Mouse (Mus musculus) CH12.LX (cell line): ENCODE measurements around the gene Ppp3cb. TPM values are rescaled to one million over a fixed set of nuclear protein-coding genes. Genes with fewer than 3 reads are reported as not detected.
A peak's percentile ranks its signal among the peaks of the same experiment; 100 is the strongest.

Experiments used
- DNase-seq: peaks from one replicate; pipeline ENCODE4 v3.0.0-alpha.2; 2013; ENCODE audit errors: extremely low read depth
- H3K27ac ChIP-seq: 2 replicates; pipeline ENCODE4 v1.5.1; 2012; ENCODE audit warnings: low read depth, mild to moderate bottlenecking, control low read depth, moderate library complexity; ENCODE audit not compliant: insufficient read depth
- H3K27me3 ChIP-seq: replicated peaks from 2 replicates; pipeline ENCODE3; 2012; ENCODE audit warnings: inconsistent platforms
- H3K36me3 ChIP-seq, 2 experiments: replicated peaks in 1 of 2; 2 replicates each; pipeline versions ENCODE3 to v1.6.1; 2012; ENCODE audit warnings: inconsistent platforms in 1 of 2, low read length in 1 of 2, mild to moderate bottlenecking in 1 of 2, mixed read lengths in 1 of 2, moderate library complexity in 1 of 2; ENCODE audit not compliant: control insufficient read depth in 1 of 2, insufficient read depth in 1 of 2
- H3K4me1 ChIP-seq, 2 experiments: 2 replicates each; pipeline ENCODE4 v1.6.1; 2012; ENCODE audit warnings: inconsistent platforms in 1 of 2, moderate library complexity in 1 of 2; ENCODE audit not compliant: insufficient read depth in 2 of 2, control insufficient read depth in 1 of 2
- H3K4me2 ChIP-seq: 2 replicates; pipeline ENCODE4 v1.6.1; 2012; ENCODE audit warnings: low read depth, mild to moderate bottlenecking, control low read depth; ENCODE audit not compliant: poor library complexity, insufficient read depth, severe bottlenecking
- H3K4me3 ChIP-seq, 3 experiments: fragments of 150-350 bp in 1 of 3; sonication (generic) in 1 of 3; replicated peaks in 1 of 3; 2 replicates each; pipeline versions ENCODE3 to v1.5.1; 2011 to 2012; ENCODE audit warnings: low read depth in 2 of 3, low read length in 2 of 3, mild to moderate bottlenecking in 2 of 3, moderate library complexity in 2 of 3, control low read depth in 1 of 3, improper control_type of control experiment in 1 of 3, inconsistent platforms in 1 of 3, mixed read lengths in 1 of 3; ENCODE audit not compliant: poor library complexity in 1 of 3
- H3K79me2 ChIP-seq: replicated peaks from 2 replicates; pipeline ENCODE4 v1.6.1; 2012; ENCODE audit warnings: mild to moderate bottlenecking, moderate library complexity; ENCODE audit not compliant: control insufficient read depth, poor library complexity, insufficient read depth, severe bottlenecking; ENCODE audit errors: extremely low read depth
- H3K9ac ChIP-seq: 2 replicates; pipeline ENCODE4 v1.6.1; 2012; ENCODE audit warnings: low read depth, mild to moderate bottlenecking, control low read depth, moderate library complexity; ENCODE audit not compliant: insufficient read depth
- H3K9me3 ChIP-seq: replicated peaks from 2 replicates; pipeline ENCODE3; 2012; ENCODE audit warnings: low read length, inconsistent platforms, mixed read lengths
- BHLHE40 ChIP-seq: IDR thresholded peaks from 2 replicates; pipeline ENCODE4 v1.6.1; 2011; ENCODE audit warnings: mild to moderate bottlenecking, low read depth, low read length, improper control_type of control experiment
- CHD1 ChIP-seq: IDR thresholded peaks from 2 replicates; pipeline ENCODE4 v1.6.1; 2012; ENCODE audit warnings: low read depth, low read length, improper control_type of control experiment, inconsistent platforms
- CTCF ChIP-seq, 2 experiments: IDR thresholded peaks in 1 of 2; conservative IDR thresholded peaks in 1 of 2; 2 replicates each; pipeline ENCODE4 v1.5.1; 2011 to 2012; ENCODE audit warnings: low read depth in 2 of 2, low read length in 2 of 2, improper control_type of control experiment in 1 of 2, inconsistent platforms in 1 of 2, mild to moderate bottlenecking in 1 of 2, moderate library complexity in 1 of 2
- E2F4 ChIP-seq: IDR thresholded peaks from 2 replicates; pipeline ENCODE4 v1.6.1; 2011; ENCODE audit warnings: low read depth, low read length, improper control_type of control experiment; ENCODE audit not compliant: insufficient replicate concordance
- EP300 ChIP-seq: IDR thresholded peaks from 2 replicates; pipeline ENCODE4 v1.6.1; 2011; ENCODE audit warnings: low read length, improper control_type of control experiment
- ETS1 ChIP-seq: conservative IDR thresholded peaks from 2 replicates; pipeline ENCODE4 v1.6.1; 2012; ENCODE audit warnings: low read depth, mild to moderate bottlenecking, inconsistent platforms, low read length, improper control_type of control experiment, moderate library complexity
- GABPA ChIP-seq: IDR thresholded peaks from 2 replicates; pipeline ENCODE4 v1.6.1; 2012; ENCODE audit warnings: low read depth, low read length, improper control_type of control experiment, inconsistent platforms; ENCODE audit not compliant: insufficient replicate concordance
- JUN ChIP-seq: IDR thresholded peaks from 2 replicates; pipeline ENCODE4 v1.6.1; 2011; ENCODE audit warnings: low read depth, mild to moderate bottlenecking, low read length, improper control_type of control experiment, moderate library complexity; ENCODE audit not compliant: insufficient read depth
- KAT2A ChIP-seq: IDR thresholded peaks from 2 replicates; pipeline ENCODE4 v1.6.1; 2012; ENCODE audit warnings: low read length, improper control_type of control experiment, inconsistent platforms; ENCODE audit not compliant: insufficient replicate concordance
- MAFK ChIP-seq: IDR thresholded peaks from 2 replicates; pipeline ENCODE4 v1.6.1; 2011; ENCODE audit warnings: low read length, improper control_type of control experiment; ENCODE audit not compliant: insufficient replicate concordance
- MAX ChIP-seq: IDR thresholded peaks from 2 replicates; pipeline ENCODE4 v1.6.1; 2011; ENCODE audit warnings: low read length, improper control_type of control experiment
- MEF2A ChIP-seq: IDR thresholded peaks from 2 replicates; pipeline ENCODE4 v1.6.1; 2014; ENCODE audit warnings: low read depth, mild to moderate bottlenecking, inconsistent platforms, low read length, improper control_type of control experiment, borderline replicate concordance
- MYC ChIP-seq: IDR thresholded peaks from 2 replicates; pipeline ENCODE4 v1.6.1; 2011; ENCODE audit warnings: low read depth, mild to moderate bottlenecking, improper control_type of control experiment, low read length
- NELFE ChIP-seq: IDR thresholded peaks from 2 replicates; pipeline ENCODE4 v1.6.1; 2011; ENCODE audit warnings: low read depth, low read length, improper control_type of control experiment
- NRF1 ChIP-seq: IDR thresholded peaks from 2 replicates; pipeline ENCODE4 v1.6.1; 2014; ENCODE audit warnings: low read depth, mild to moderate bottlenecking, inconsistent platforms, low read length, improper control_type of control experiment, moderate library complexity
- PAX5 ChIP-seq: IDR thresholded peaks from 2 replicates; pipeline ENCODE4 v1.6.1; 2012; ENCODE audit warnings: low read length, inconsistent platforms, mixed read lengths
- RAD21 ChIP-seq: IDR thresholded peaks from 2 replicates; pipeline ENCODE4 v1.6.1; 2011; ENCODE audit warnings: low read depth, mild to moderate bottlenecking, low read length, improper control_type of control experiment, moderate library complexity
- RCOR1 ChIP-seq: conservative IDR thresholded peaks from 2 replicates; pipeline ENCODE4 v1.6.1; 2012; ENCODE audit warnings: low read depth, mild to moderate bottlenecking, inconsistent platforms, low read length, improper control_type of control experiment
- SIN3A ChIP-seq: IDR thresholded peaks from 2 replicates; pipeline ENCODE4 v1.6.1; 2012; ENCODE audit warnings: low read length, improper control_type of control experiment, inconsistent platforms
- SMC3 ChIP-seq: IDR thresholded peaks from 2 replicates; pipeline ENCODE4 v1.6.1; 2011; ENCODE audit warnings: low read depth, low read length, improper control_type of control experiment
- TBP ChIP-seq: conservative IDR thresholded peaks from 2 replicates; pipeline ENCODE4 v1.6.1; 2011; ENCODE audit warnings: low read depth, low read length, improper control_type of control experiment
- USF1 ChIP-seq: IDR thresholded peaks from 2 replicates; pipeline ENCODE4 v1.6.1; 2014; ENCODE audit warnings: low read depth, mild to moderate bottlenecking, inconsistent platforms, low read length, improper control_type of control experiment
- USF2 ChIP-seq: conservative IDR thresholded peaks from 2 replicates; pipeline ENCODE4 v1.6.1; 2011; ENCODE audit warnings: low read depth, low read length, improper control_type of control experiment
- ZMIZ1 ChIP-seq: IDR thresholded peaks from 2 replicates; pipeline ENCODE4 v1.6.1; 2012; ENCODE audit warnings: low read depth, mild to moderate bottlenecking, inconsistent platforms, low read length, improper control_type of control experiment
- dilution Hi-C: fragments of 300-500 bp; cut with MboI; formaldehyde crosslinking; loops from 2 replicates; pipeline ENCODE4 v1.14.3; 2020; ENCODE audit warnings: low sequenced_read_pairs; ENCODE audit not compliant: extremely low pct_unique_long_range_greater_than_20kb, extremely low pct_ligation_motif_present
- in situ Hi-C: fragments of 300-500 bp; cut with MboI; formaldehyde crosslinking; loops from 3 replicates; pipeline ENCODE4 v1.14.3; 2019; ENCODE audit warnings: low sequenced_read_pairs, low pct_ligation_motif_present, low pct_unique_long_range_greater_than_20kb, mixed read lengths
- polyA plus RNA-seq: library from polyadenylated mRNA; unstranded; fragments of >175 nt; gene quantifications from 2 replicates; pipeline ENCODE4 v1.2.1, GENCODE M21; 2012; ENCODE audit warnings: low read depth; ENCODE audit not compliant: insufficient read length
- total RNA-seq, 2 experiments: library from RNA; depleted of rRNA; stranded (reverse); fragments of 300-350 nt in 1 of 2; fragments of >200 nt in 1 of 2; gene quantifications; 2 replicates each; pipeline ENCODE4 v1.2.3; 2012 to 2014

Gene Ppp3cb
- total and polyA plus RNA-seq, 3 experiments = 25.7 to 61.1 (median 50.6) TPM

DNA sequence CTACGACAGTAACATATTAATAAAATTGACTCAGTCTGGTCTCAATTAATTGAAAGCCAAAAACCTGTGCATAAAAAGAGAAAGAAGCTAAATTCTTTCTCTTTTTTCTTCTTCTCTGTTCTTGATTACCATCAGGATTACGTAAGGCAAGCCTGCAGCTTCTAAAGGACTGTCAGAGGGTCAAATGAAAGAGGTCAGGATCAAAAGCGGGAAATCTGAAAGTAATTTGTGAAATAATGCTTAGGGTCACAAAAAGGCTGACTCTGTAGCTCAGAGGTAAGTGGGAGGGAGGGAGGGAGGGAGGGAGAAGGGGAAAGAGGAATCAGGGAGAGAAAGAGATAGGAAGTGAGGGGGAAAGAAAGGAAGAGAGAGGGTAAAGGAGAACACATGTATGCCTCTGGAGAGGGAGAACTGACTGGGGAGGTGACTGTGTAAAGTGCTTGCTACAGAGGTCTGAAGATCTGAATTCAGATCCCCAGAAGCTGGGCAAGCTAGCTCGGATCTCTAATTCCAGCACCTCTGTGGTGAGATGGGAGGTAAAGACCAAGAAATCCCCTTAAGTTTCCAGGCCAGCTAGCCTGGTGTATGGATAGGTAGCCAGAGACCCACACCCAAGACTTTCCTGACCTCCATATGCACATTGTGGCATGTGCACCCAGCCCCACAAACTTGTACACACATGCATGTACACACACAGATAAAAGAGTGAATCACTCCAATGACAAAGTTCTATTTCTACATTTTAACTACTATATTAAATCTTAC, 68.9 kb downstream of the Ppp3cb start:
- TF ChIP-seq ZMIZ1 (no peak), MYC (no peak), RCOR1 (no peak), GABPA (no peak), BHLHE40 (no peak), PAX5 (no peak), CTCF (conservative IDR thresholded peaks at IDR 0.05 in 1 of 2, IDR thresholded peaks at IDR 0.05 in 1 of 2; ENCODE audit: low read depth in 2 of 2, low read length in 2 of 2) (no peak), TBP (no peak)
- TF ChIP-seq, all 38 proteins: peak for 0
- H3K27me3 ChIP-seq = no peaks in the 10 kb centered on the region
- H3K27ac ChIP-seq = no peak overlapping the region
- in situ Hi-C loops = no loop called here
- 0 out of 2 replicates have a peak overlapping the region, but pooled peaks have one; percentile 8 for H3K4me2 ChIP-seq
- dilution Hi-C loops = no loop called here
- H3K36me3 ChIP-seq = peaks cover 22 to 44% of the 10 kb centered on the region in 2 experiments
- no peaks in the 10 kb centered on the region for H3K9me3 ChIP-seq
- peaks cover 37% of the 10 kb centered on the region for H3K79me2 ChIP-seq
- no peak for DNase-seq
- H3K9ac ChIP-seq = no peak overlapping the region
- H3K4me3 ChIP-seq = no peak overlapping the region
- peaks cover 6 to 43% of the 10 kb centered on the region in 2 experiments; a peak in 3 of 4 replicates for H3K4me1 ChIP-seq

GRCm38 (mm10) chr14:20460216-20460615, 86.2 kb downstream of the Ppp3cb start:
- H3K9ac ChIP-seq = no peak overlapping the region
- H3K36me3 ChIP-seq = peaks cover 69 to 97% of the 10 kb centered on the region in 2 experiments
- dilution Hi-C loops (no loop called here), in situ Hi-C loops (no loop called here)
- no peak overlapping the region for H3K4me3 ChIP-seq
- H3K27ac ChIP-seq = no peak overlapping the region
- DNase-seq = no peak
- H3K27me3 ChIP-seq = no peaks in the 10 kb centered on the region
- no peak overlapping the region for H3K4me2 ChIP-seq
- TF ChIP-seq SIN3A (no peak), USF2 (no peak), MEF2A (no peak)
- no peaks in the 10 kb centered on the region for H3K79me2 ChIP-seq
- no peaks in the 10 kb centered on the region for H3K4me1 ChIP-seq
- H3K9me3 ChIP-seq = no peaks in the 10 kb centered on the region

DNA sequence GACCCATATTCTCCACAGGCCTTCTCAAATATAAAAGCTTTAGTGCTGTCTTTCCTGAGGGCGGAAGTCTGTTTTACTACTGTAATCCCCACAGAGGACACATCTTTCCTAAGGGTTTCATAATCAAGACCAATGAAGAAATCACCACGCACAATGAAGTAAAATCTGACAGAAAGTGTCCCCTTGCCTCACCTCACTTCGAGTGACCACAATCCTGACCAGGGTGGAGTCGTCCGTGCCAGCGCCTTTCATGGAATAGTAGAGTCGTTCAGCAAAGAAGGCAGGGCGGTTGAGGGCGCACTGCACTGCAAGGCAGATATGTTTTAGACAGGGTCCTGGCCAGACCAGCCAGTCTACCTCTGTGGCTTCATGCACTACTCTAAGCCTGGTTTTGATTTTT, 88.0 kb downstream of the Ppp3cb start:
- no peak overlapping the region for H3K4me2 ChIP-seq
- peaks cover 55 to 88% of the 10 kb centered on the region in 2 experiments for H3K36me3 ChIP-seq
- no peak for TF ChIP-seq MAX
- TF ChIP-seq RAD21 = no peak
- no peak for TF ChIP-seq E2F4
- TF ChIP-seq USF1 = no peak
- no peak for TF ChIP-seq MAFK
- TF ChIP-seq EP300 = no peak
- TF ChIP-seq CHD1 = no peak
- TF ChIP-seq MYC = no peak
- TF ChIP-seq SMC3 = no peak
- no peak for TF ChIP-seq KAT2A
- no peak for TF ChIP-seq NRF1
- no peak for TF ChIP-seq TBP
- no peak for TF ChIP-seq ETS1
- no peak for TF ChIP-seq NELFE
- TF ChIP-seq MEF2A = no peak
- TF ChIP-seq GABPA = no peak
- no peak for TF ChIP-seq JUN
- TF ChIP-seq, all 38 proteins: peak for 0
- Histone ChIP-seq H3K9me3 (no peaks in the 10 kb centered on the region), H3K4me3 (no peak overlapping the region), H3K27me3 (no peaks in the 10 kb centered on the region), H3K4me1 (no peaks in the 10 kb centered on the region), H3K9ac (no peak overlapping the region), H3K27ac (no peak overlapping the region), H3K79me2 (no peaks in the 10 kb centered on the region)
- DNase-seq = no peak
- in situ Hi-C loops (no loop called here), dilution Hi-C loops (no loop called here)
